Mouse (Mus musculus) kidney, embryonic 16.5 days (tissue): ENCODE measurements at regions not wholly inside any gene's neighbourhood (a gene's known extent, or its start where the extent isn't known, plus 50 kb on each side); places are given as distances from the start of the nearest gene placed in this dataset.

Experiments used
- ATAC-seq: fragments of 200-750 bp; cut with Nextera tagmentation; 2 replicates; pipeline ENCODE4 v1.8.0; 2017; ENCODE audit warnings: moderate TSS enrichment; ENCODE audit not compliant: low FRiP score, low TSS enrichment
- H3K27ac ChIP-seq: fragments of 300-500 bp; sonication (generic); 2 replicates; pipeline ENCODE4 v1.5.1; 2014; ENCODE audit warnings: low read length
- H3K27me3 ChIP-seq: fragments of 300-500 bp; sonication (generic); 2 replicates; pipeline ENCODE4 v1.6.1; 2014; ENCODE audit warnings: low read length, control low read depth, mixed read lengths; ENCODE audit not compliant: insufficient read depth
- H3K36me3 ChIP-seq: fragments of 300-500 bp; sonication (generic); 2 replicates; pipeline ENCODE4 v1.6.1; 2014; ENCODE audit warnings: low read length, control low read depth, mixed read lengths; ENCODE audit not compliant: insufficient read depth
- H3K4me1 ChIP-seq: fragments of 300-500 bp; sonication (generic); 2 replicates; pipeline ENCODE4 v1.6.1; 2014; ENCODE audit warnings: low read length, control low read depth, mixed read lengths; ENCODE audit not compliant: insufficient read depth
- H3K4me2 ChIP-seq: fragments of 300-500 bp; sonication (generic); replicated peaks from 2 replicates; pipeline ENCODE4 v1.6.1; 2014; ENCODE audit warnings: low read depth, low read length
- H3K4me3 ChIP-seq: fragments of 300-500 bp; sonication (generic); 2 replicates; pipeline ENCODE4 v1.5.1; 2014; ENCODE audit warnings: mild to moderate bottlenecking, low read length
- H3K9ac ChIP-seq: fragments of 300-500 bp; sonication (generic); replicated peaks from 2 replicates; pipeline ENCODE4 v1.6.1; 2014; ENCODE audit warnings: low read length
- H3K9me3 ChIP-seq: fragments of 300-500 bp; sonication (generic); 2 replicates; pipeline ENCODE4 v1.6.1; 2016; ENCODE audit warnings: low read length, control low read depth
- WGBS: fragments of 180-500 bp; shearing (Covaris S2); extraction: QIAGEN DNeasy Blood & Tissue Kit; methylation state at CpG from one replicate; pipeline ENCODE4 v1.1.7; 2014; 5-methylcytosine and 5-hydroxymethylcytosine counted together

DNA sequence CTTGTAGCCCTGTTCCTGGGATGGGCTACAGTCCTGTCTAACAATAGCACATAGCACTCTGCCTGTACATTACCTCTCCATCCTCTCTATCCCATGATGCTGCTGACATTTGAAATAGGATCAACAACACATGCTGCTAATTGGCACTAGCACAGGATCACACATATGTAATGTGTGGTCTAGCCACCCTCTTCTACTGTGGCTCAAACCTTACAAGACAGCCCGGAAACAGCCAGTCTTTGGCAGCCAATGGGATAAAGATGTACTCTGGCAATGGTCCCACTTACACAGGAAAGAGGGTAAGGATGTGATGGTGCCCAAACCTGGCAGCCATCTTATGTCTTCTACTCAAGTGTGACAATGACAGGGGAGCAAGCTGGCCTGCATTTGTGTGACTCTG lies 58.3 kb upstream of the Frmd4a start:
- H3K27me3 ChIP-seq: no peaks in the 10 kb centered on the region
- 92% methylated on average over 1 of the region's 1 CpGs for WGBS
- H3K4me1 ChIP-seq: no peaks in the 10 kb centered on the region

DNA sequence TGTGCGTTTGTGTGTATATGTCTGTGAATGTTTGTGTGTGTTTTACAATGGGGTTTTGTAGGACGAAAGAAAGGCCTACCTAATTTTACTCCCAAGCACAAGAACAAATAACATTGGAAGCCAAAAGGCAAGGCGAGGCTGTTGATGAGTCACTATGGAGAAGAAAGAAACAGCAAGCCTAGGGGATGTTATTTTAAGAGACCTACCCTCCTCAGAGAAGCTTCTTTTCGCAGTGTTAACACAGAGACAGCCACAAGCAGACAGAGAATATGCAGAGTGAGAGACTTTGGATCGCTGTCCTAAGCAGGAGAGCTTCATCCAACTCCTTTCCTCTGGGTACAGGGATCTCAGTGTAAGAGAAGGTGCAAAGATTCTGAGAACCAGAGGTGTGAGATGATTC lies 57.3 kb upstream of the Frmd4a start:
- no peak overlapping the region for H3K4me2 ChIP-seq
- H3K9ac ChIP-seq: no peak overlapping the region
- no peak overlapping the region for H3K27ac ChIP-seq
- no peaks in the 10 kb centered on the region for H3K4me1 ChIP-seq
- no peaks in the 10 kb centered on the region for H3K27me3 ChIP-seq
- no peak for ATAC-seq
- no peaks in the 10 kb centered on the region for H3K36me3 ChIP-seq
- no peak overlapping the region for H3K4me3 ChIP-seq
- WGBS: 71% methylated on average over 5 of the region's 5 CpGs
- H3K9me3 ChIP-seq: peaks cover 6% of the 10 kb centered on the region

More for the DNA sequence above, 58.3 kb upstream of the Frmd4a start:
- H3K4me3 ChIP-seq: no peak overlapping the region
- no peak overlapping the region for H3K9ac ChIP-seq
- no peaks in the 10 kb centered on the region for H3K36me3 ChIP-seq
- no peak overlapping the region for H3K27ac ChIP-seq
- H3K9me3 ChIP-seq: peaks cover 6% of the 10 kb centered on the region
- no peak overlapping the region for H3K4me2 ChIP-seq
- no peak for ATAC-seq

DNA sequence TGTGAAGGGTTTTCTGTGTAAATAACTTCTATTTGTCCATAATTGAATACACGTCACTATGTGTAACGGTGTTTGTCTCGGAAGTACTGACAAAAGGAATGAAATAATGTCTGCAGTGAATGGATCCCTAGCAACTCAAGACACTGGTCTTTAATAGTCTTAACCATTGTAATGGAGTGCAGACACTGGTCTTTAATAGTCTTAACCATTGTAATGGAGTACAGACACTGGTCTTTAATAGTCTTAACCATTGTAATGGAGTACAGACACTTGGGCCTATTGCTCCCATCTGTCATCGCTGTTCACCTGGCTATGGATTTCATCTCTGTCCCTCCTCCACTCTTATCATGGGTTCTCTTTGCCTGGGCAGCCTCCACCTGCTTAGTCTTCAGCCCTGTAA lies 53.2 kb upstream of the Frmd4a start:
- Histone ChIP-seq H3K9me3 (no peaks in the 10 kb centered on the region), H3K4me1 (no peaks in the 10 kb centered on the region), H3K9ac (no peak overlapping the region), H3K4me3 (no peak overlapping the region), H3K4me2 (no peak overlapping the region), H3K27ac (no peak overlapping the region), H3K27me3 (no peaks in the 10 kb centered on the region), H3K36me3 (no peaks in the 10 kb centered on the region)
- 92% methylated on average over 4 of the region's 4 CpGs for whole genome bisulfite sequencing
- peak; percentile 100 for ATAC-seq
